Mouse (Mus musculus): ENCODE measurements around the gene Mettl21a. TPM values are rescaled to one million over a fixed set of nuclear protein-coding genes. Genes with fewer than 3 reads are reported as not detected.

Mettl21a gene
- polyA plus RNA-seq, 1 experiment: not detected

DNA sequence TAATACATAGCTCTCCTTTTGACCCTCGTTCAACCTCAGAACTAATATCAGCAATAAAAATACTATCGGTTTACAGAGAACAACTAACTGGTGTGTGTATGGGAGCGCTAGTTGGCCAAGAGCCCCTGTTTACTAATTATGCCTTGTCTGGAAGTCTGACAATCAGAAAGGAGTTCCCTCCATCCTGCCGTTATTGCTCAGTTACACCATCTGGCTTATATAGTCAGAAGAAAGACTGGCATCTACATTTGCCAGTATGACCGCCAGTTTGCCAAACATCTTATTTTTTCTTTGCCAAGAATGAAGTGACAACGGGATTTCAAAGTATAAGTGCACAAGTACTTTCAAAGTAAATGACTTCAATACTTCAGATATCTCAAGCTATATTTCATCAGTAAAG lies 24.0 kb upstream of the Mettl21a start:
- no peak for TF ChIP-seq CTCF (IDR thresholded peaks at IDR 0.05; ENCODE audit: insufficient read depth, low read depth, low read length)
- TF ChIP-seq POLR2A (IDR thresholded peaks at IDR 0.05; ENCODE audit: insufficient read depth, low read depth, low read length): no peak
- Histone ChIP-seq H3K27ac (ENCODE audit: insufficient read depth, low read depth, low read length) (no peak overlapping the region), H3K4me1 (ENCODE audit: control insufficient read depth, insufficient read depth, low read length) (no peaks in the 10 kb centered on the region), H3K4me3 (ENCODE audit: insufficient read depth, low read depth, low read length) (no peak overlapping the region)
- 68% methylated on average over 6 of the region's 6 CpGs for WGBS

DNA sequence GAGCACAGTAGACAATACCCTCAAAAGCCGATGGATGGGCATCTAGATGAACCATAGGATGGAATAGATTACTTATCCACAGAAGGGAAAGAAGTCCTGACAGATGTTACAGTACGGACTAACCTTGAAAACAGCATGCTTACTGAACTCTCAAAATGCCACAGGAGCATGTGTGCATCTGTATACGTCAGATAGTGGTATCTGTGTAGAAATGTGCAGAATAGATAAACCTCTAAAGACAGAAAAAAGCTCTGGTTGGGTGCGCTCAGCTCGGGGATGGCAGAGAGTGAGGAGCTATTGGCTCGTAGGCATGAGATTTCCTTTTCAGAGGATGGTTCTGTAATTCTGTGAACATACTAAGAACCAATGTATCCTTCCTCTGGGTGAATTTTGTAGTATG lies 22.2 kb upstream of the Mettl21a start:
- no peaks in the 10 kb centered on the region for H3K4me1 ChIP-seq (ENCODE audit: control insufficient read depth, insufficient read depth, low read length)
- WGBS: 95% methylated on average over 6 of the region's 6 CpGs

DNA sequence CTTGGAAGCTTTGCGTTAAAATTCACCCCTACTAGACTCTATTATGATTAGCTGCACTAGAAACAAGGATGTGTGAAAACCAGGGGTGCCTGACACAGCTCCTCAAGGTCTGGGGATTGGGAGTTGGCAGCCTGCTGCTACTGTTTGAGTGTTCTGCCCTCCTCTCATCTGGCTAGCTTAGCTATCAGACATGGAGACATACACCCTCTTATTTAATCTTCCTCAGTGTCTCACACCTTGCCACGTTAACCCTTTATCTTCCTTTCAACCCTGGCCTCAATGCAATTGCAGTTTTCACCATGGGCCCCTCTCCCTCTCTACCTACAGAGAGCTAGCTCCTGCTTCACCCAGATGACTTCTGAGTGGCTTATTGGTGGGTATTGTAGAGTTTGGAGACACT lies 18.6 kb upstream of the Mettl21a start:
- H3K27ac ChIP-seq (ENCODE audit: insufficient read depth, low read depth, low read length): no peak overlapping the region
- WGBS: 77% methylated on average over 2 of the region's 2 CpGs
- no peak overlapping the region for H3K4me3 ChIP-seq (ENCODE audit: insufficient read depth, low read depth, low read length)
- TF ChIP-seq CTCF (IDR thresholded peaks at IDR 0.05; ENCODE audit: insufficient read depth, low read depth, low read length) (no peak), POLR2A (IDR thresholded peaks at IDR 0.05; ENCODE audit: insufficient read depth, low read depth, low read length) (no peak)
- peaks cover 6% of the 10 kb centered on the region; the same call in 1 of the 2 replicates for H3K4me1 ChIP-seq (ENCODE audit: control insufficient read depth, insufficient read depth, low read length)

More for the DNA sequence above, 22.2 kb upstream of the Mettl21a start:
- Histone ChIP-seq H3K27ac (ENCODE audit: insufficient read depth, low read depth, low read length) (no peak overlapping the region), H3K4me3 (ENCODE audit: insufficient read depth, low read depth, low read length) (no peak overlapping the region)
- TF ChIP-seq POLR2A (IDR thresholded peaks at IDR 0.05; ENCODE audit: insufficient read depth, low read depth, low read length): no peak
- no peak for TF ChIP-seq CTCF (IDR thresholded peaks at IDR 0.05; ENCODE audit: insufficient read depth, low read depth, low read length)

DNA sequence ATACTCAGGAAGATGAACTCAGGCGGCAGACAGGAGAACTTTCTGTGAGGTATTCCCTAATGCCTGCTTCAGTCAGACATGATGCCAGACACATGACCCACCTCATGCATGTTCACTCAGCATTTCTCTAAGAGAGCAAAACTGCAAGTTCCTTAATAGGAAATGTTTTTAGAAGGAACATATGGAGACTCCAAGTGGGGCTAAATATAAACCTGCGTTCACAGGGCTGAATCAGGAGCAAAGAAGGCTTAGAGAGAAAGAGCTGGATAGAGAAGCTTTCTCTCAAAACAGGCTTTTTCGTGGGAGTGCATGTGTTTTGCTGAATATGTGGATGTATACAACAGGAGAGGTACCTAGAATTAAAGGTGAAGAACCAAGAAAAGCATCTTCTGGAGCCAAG lies 16.2 kb upstream of the Mettl21a start:
- Histone ChIP-seq H3K4me1 (ENCODE audit: control insufficient read depth, insufficient read depth, low read length) (peaks cover 6% of the 10 kb centered on the region; the same call in 1 of the 2 replicates), H3K4me3 (ENCODE audit: insufficient read depth, low read depth, low read length) (no peak overlapping the region), H3K27ac (ENCODE audit: insufficient read depth, low read depth, low read length) (no peak overlapping the region)
- WGBS: 50% methylated on average over 3 of the region's 3 CpGs
- TF ChIP-seq CTCF (IDR thresholded peaks at IDR 0.05; ENCODE audit: insufficient read depth, low read depth, low read length) (no peak), POLR2A (IDR thresholded peaks at IDR 0.05; ENCODE audit: insufficient read depth, low read depth, low read length) (no peak)

DNA sequence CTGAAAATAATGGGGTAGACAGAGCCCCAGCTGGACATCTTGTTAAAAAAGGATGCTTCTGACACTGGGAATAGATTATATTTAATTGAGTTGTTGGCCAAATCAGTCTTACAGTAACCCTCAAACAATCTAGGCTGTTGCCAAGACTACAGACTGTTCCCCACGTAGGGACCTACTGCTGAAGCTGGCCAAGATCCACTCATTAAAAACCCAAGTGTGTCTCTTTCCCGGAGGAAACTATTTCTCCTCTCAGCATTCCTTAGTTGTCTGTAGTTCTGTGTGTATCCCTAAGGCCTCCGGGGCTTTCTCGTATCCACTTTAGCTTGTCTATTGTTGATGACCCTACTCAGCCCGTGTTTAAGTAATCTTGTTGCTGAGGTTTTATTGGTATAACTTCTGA lies 14.5 kb upstream of the Mettl21a start:
- TF ChIP-seq CTCF (IDR thresholded peaks at IDR 0.05; ENCODE audit: insufficient read depth, low read depth, low read length) (no peak), POLR2A (IDR thresholded peaks at IDR 0.05; ENCODE audit: insufficient read depth, low read depth, low read length) (no peak)
- H3K4me1 ChIP-seq (ENCODE audit: control insufficient read depth, insufficient read depth, low read length): peaks cover 6% of the 10 kb centered on the region; the same call in 1 of the 2 replicates
- H3K27ac ChIP-seq (ENCODE audit: insufficient read depth, low read depth, low read length): no peak overlapping the region
- 52% methylated on average over 5 of the region's 5 CpGs for WGBS
- H3K4me3 ChIP-seq (ENCODE audit: insufficient read depth, low read depth, low read length): no peak overlapping the region

DNA sequence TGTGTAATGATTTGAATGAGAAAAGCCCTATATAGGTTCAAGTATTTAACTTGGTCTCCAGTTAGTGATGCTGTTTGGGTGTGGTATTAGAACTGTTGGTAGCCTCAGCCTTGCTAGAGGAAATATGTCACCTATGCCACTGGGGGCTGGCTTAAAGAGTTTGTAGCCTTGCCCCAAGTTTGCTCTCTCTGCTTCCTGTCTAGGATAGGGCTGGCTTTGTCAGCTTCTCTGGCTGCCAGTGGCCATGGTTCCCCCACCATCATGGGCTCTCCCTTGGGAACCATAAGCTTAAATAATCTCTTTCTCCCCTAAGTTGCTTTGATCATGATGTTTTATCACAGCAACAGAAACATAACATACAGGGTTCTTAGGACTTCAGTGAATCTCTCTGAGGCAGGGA lies 8.2 kb upstream of the Mettl21a start:
- peaks cover 18% of the 10 kb centered on the region for H3K4me1 ChIP-seq (ENCODE audit: control insufficient read depth, insufficient read depth, low read length)

DNA sequence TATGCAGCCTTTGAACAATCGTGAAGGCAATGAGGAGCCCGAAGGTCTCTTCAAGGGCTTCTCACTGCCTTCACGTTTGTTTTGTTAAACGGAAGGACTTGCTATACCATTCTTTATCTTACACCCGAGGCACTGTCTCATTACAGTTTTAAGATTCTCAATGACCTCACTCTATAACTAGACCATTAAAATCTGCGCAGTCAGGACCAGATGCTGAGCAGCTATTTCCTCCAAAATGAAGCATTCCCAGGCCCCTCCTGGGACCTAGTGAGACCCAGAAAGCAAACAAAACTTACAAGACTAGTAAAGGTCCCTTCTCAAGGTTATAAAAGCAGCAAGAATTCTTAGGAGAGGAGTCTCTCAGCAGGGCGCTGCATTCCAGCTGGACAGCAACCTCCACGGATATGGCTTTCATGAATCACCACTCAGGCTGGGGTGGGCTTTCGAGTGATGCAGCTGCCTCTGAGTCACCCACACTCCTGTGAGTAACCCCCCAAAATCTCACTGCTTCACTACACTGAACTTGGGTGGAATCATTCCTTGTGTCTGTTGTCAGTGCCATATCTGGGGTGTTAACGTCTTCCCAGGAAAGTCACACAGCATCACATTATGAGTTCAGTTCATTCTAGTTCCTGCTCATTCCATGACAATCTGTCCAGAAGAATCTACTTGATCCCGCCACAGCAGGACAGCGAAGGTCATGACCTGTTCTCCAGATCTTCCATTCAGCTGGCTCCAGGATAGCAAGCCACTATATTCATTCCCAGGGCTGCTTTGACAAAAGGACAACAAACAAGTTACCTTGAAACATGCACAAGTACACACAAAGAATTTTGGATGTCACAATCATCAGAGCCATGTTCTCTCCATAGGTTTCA lies 6.8 kb upstream of the Mettl21a start:
- 49% methylated on average over 12 of the region's 12 CpGs for WGBS
- H3K27ac ChIP-seq (ENCODE audit: insufficient read depth, low read depth, low read length): peak overlapping the region; percentile 47
- no peak overlapping the region for H3K4me3 ChIP-seq (ENCODE audit: insufficient read depth, low read depth, low read length)
- H3K4me1 ChIP-seq (ENCODE audit: control insufficient read depth, insufficient read depth, low read length): peaks cover 21% of the 10 kb centered on the region
- TF ChIP-seq CTCF (IDR thresholded peaks at IDR 0.05; ENCODE audit: insufficient read depth, low read depth, low read length) (no peak), POLR2A (IDR thresholded peaks at IDR 0.05; ENCODE audit: insufficient read depth, low read depth, low read length) (no peak)

More for the DNA sequence above, 8.2 kb upstream of the Mettl21a start:
- Histone ChIP-seq H3K4me3 (ENCODE audit: insufficient read depth, low read depth, low read length) (no peak overlapping the region), H3K27ac (ENCODE audit: insufficient read depth, low read depth, low read length) (no peak overlapping the region)
- no peak for TF ChIP-seq CTCF (IDR thresholded peaks at IDR 0.05; ENCODE audit: insufficient read depth, low read depth, low read length)
- no peak for TF ChIP-seq POLR2A (IDR thresholded peaks at IDR 0.05; ENCODE audit: insufficient read depth, low read depth, low read length)

DNA sequence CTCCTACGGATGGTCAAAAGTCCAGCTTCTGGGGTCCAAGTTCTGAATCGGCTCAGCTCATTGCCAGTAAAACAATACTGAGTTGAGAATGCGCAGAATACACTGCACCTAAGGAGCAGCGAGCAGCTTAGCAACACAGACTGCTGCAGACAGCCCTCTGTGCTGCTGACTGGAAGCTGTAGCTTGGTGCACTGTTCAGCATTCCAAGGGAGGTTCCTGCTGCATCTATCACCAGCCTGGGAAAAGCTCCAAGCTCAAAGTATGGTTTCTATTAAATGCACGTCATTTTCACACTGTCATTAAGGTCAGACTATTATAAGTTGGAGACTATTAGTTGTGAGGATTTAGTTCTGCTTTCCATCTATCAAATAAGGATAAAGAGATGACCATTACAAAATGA lies 4.1 kb upstream of the Mettl21a start:
- peaks cover 24% of the 10 kb centered on the region for H3K4me1 ChIP-seq (ENCODE audit: control insufficient read depth, insufficient read depth, low read length)
- H3K4me3 ChIP-seq (ENCODE audit: insufficient read depth, low read depth, low read length): no peak overlapping the region
- 54% methylated on average over 5 of the region's 5 CpGs for WGBS
- TF ChIP-seq POLR2A (IDR thresholded peaks at IDR 0.05; ENCODE audit: insufficient read depth, low read depth, low read length) (no peak), CTCF (IDR thresholded peaks at IDR 0.05; ENCODE audit: insufficient read depth, low read depth, low read length) (no peak)
- H3K27ac ChIP-seq (ENCODE audit: insufficient read depth, low read depth, low read length): peak overlapping the region; percentile 78

DNA sequence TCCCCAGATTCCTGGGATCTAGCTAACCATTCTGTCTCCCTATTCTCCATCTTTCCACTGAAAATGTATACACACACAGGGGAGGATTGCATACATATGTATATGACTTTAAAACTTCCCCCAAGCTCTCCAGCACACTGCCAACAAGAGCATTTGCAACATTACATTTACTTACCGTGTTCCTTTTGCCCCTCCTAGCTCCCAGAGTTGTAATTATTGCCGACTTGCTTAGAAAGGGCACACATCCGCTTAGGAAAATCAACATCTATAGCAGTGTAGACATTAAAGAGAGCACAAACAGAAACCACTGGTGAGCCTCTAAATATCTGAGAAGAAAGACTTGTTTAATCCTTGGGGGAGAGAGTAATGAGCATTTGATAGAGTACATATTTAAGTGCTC lies 1.2 kb upstream of the Mettl21a start:
- Histone ChIP-seq H3K4me1 (ENCODE audit: control insufficient read depth, insufficient read depth, low read length) (peaks cover 28% of the 10 kb centered on the region), H3K27ac (ENCODE audit: insufficient read depth, low read depth, low read length) (peak overlapping the region; percentile 15), H3K4me3 (ENCODE audit: insufficient read depth, low read depth, low read length) (no peak overlapping the region)
- 11% methylated on average over 3 of the region's 3 CpGs for WGBS
- no peak for TF ChIP-seq CTCF (IDR thresholded peaks at IDR 0.05; ENCODE audit: insufficient read depth, low read depth, low read length)
- no peak for TF ChIP-seq POLR2A (IDR thresholded peaks at IDR 0.05; ENCODE audit: insufficient read depth, low read depth, low read length)

Data from olfactory bulb, adult 2 months (tissue).